Mouse (Mus musculus) intestine, postnatal 0 days (tissue): ENCODE results near the gene Gm28308. TPM values are rescaled to one million over a fixed set of nuclear protein-coding genes. Genes with fewer than 3 reads are reported as not detected.

Experiments
- ATAC-seq: fragments of 200-750 bp; cut with Nextera tagmentation; 2 replicates; pipeline ENCODE4 v1.8.0; 2017; ENCODE audit warnings: mild to moderate bottlenecking, moderate TSS enrichment, moderate library complexity
- H3K27ac ChIP-seq: fragments of 300-500 bp; sonication (generic); 2 replicates; pipeline ENCODE4 v1.5.1; 2014; ENCODE audit warnings: mild to moderate bottlenecking, low read depth, low read length, moderate library complexity
- H3K27me3 ChIP-seq: fragments of 300-500 bp; sonication (generic); replicated peaks from 2 replicates; pipeline ENCODE4 v1.6.1; 2014; ENCODE audit warnings: low read length, mixed read lengths; ENCODE audit not compliant: control insufficient read depth, insufficient read depth
- H3K36me3 ChIP-seq: fragments of 300-500 bp; sonication (generic); 2 replicates; pipeline ENCODE4 v1.6.1; 2014; ENCODE audit warnings: mild to moderate bottlenecking, moderate library complexity; ENCODE audit not compliant: control insufficient read depth, insufficient read depth
- H3K4me1 ChIP-seq: fragments of 300-500 bp; sonication (generic); replicated peaks from 2 replicates; pipeline ENCODE4 v1.6.1; 2014; ENCODE audit warnings: antibody characterized with exemption, low read length, mixed read lengths; ENCODE audit not compliant: control insufficient read depth, insufficient read depth
- H3K4me2 ChIP-seq: fragments of 300-500 bp; sonication (generic); replicated peaks from 2 replicates; pipeline ENCODE4 v1.6.1; 2014; ENCODE audit warnings: low read depth, mild to moderate bottlenecking, moderate library complexity
- H3K4me3 ChIP-seq: fragments of 300-500 bp; sonication (generic); 2 replicates; pipeline ENCODE4 v1.5.1; 2014; ENCODE audit warnings: low read depth, low read length
- H3K9ac ChIP-seq: fragments of 300-500 bp; sonication (generic); 2 replicates; pipeline ENCODE4 v1.6.1; 2014; ENCODE audit warnings: mild to moderate bottlenecking, low read depth, low read length
- H3K9me3 ChIP-seq: fragments of 300-500 bp; sonication (generic); 2 replicates; pipeline ENCODE4 v1.6.1; 2016; ENCODE audit warnings: mixed run types; ENCODE audit not compliant: control insufficient read depth
- CTCF ChIP-seq: sonication (generic); IDR thresholded peaks from 2 replicates; pipeline ENCODE4 v1.5.1; 2016; ENCODE audit warnings: low read depth, mild to moderate bottlenecking, control low read depth, antibody characterized with exemption, moderate library complexity
- WGBS: fragments of 180-500 bp; shearing (Covaris S2); extraction: QIAGEN DNeasy Blood & Tissue Kit; methylation state at CpG from one replicate; pipeline ENCODE4 v1.1.7; 2014; 5-methylcytosine and 5-hydroxymethylcytosine counted together
- polyA plus RNA-seq: library from polyadenylated mRNA; unstranded; fragments of >200 nt; fragmentation: Nextera tagmentation; extraction: Ambion mirVana; gene quantifications from 2 replicates; pipeline ENCODE4 v1.2.1, GENCODE M21; 2015

The Gm28308 gene
- polyA plus RNA-seq, 1 experiment from 2014 or later = not detected

DNA sequence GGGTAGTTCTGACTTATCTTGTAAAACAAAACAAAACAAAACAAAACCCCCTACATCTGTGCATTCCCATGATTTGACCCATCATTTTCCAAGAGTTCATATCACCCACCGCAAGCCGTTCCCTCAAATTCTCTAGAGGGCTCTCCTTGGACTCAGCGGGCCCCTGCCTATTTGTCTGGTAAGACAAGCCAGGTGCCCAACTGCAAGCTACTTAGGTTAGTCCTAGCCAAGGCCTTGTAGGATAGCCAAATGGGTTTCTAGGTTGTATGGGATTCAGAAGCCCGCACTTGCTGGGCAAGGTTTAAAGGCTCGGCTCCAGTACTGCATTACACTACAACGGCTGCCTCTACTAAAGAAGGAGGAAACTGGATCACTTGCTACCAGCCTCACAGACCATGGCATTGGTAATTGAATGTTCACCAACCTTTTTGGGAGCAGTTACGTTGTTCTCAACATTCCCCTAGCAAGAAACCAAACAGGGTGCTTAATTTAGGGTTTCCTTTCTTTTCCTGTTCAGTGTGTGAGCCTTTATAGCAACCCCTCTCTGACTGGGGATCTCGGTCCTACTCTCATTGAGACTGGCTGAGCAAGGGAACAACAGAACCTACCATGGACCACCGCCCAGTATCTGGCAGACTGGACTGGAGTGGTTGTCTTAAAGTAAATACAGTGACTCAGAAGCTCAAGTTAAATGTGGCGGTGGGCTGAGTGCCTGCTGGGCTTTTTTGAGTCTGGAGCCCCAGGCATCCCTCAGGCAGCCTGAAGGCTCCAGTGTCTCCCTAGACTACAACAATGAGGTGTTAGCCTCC, 24.4 kb upstream of the Gm28308 start:
- peak overlapping the region; percentile 11; the same call in 1 of the 2 replicates for H3K4me3 ChIP-seq
- H3K4me1 ChIP-seq = no peaks in the 10 kb centered on the region
- no peak for TF ChIP-seq CTCF
- no peak overlapping the region for H3K27ac ChIP-seq
- no peaks in the 10 kb centered on the region for H3K36me3 ChIP-seq
- H3K4me2 ChIP-seq = peak overlapping the region; percentile 9; the same call in 1 of the 2 replicates
- H3K27me3 ChIP-seq = peaks cover 100% of the 10 kb centered on the region
- WGBS = 17% methylated on average over 10 of the region's 10 CpGs
- no peak for ATAC-seq
- H3K9ac ChIP-seq = no peak overlapping the region
- H3K9me3 ChIP-seq = no peaks in the 10 kb centered on the region

- no peak overlapping the region for H3K9ac ChIP-seq
- H3K4me2 ChIP-seq = no peak overlapping the region
Measured at GRCm38 (mm10) chr6:52236806-52237205, 23.7 kb upstream of the Gm28308 start.

DNA sequence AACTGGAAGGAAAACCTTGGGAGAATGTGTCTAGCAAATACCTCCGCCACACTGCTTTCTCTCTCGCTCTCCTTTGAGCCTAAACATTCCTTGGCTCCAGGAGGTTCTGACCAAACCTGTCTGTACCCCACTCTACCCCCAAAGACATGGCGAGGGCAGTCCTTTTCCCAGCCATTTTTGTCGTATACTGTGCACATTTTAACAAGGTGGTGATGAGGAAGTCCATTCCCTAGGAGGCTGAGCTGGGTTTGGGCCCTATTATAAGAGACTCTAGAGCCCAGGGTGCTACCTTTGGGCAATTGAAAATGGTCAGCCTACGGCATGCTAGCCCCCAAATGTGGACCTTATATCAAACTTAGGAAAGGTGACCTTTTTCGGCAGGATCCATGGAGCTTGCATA, 22.7 kb upstream of the Gm28308 start:
- Histone ChIP-seq H3K9me3 (no peaks in the 10 kb centered on the region), H3K9ac (no peak overlapping the region), H3K4me2 (no peak overlapping the region), H3K4me3 (no peak overlapping the region), H3K27ac (no peak overlapping the region), H3K27me3 (peaks cover 98% of the 10 kb centered on the region), H3K36me3 (no peaks in the 10 kb centered on the region), H3K4me1 (no peaks in the 10 kb centered on the region)
- ATAC-seq = no peak
- TF ChIP-seq CTCF = no peak
- WGBS = 23% methylated on average over 6 of the region's 6 CpGs

More at GRCm38 (mm10) chr6:52236806-52237205, 23.7 kb upstream of the Gm28308 start:
- H3K36me3 ChIP-seq = no peaks in the 10 kb centered on the region
- peak overlapping the region; percentile 11; the same call in 1 of the 2 replicates for H3K4me3 ChIP-seq
- no peaks in the 10 kb centered on the region for H3K9me3 ChIP-seq
- no peak for TF ChIP-seq CTCF
- WGBS = 10% methylated on average over 3 of the region's 3 CpGs
- ATAC-seq = no peak
- no peaks in the 10 kb centered on the region for H3K4me1 ChIP-seq
- peaks cover 100% of the 10 kb centered on the region for H3K27me3 ChIP-seq
- H3K27ac ChIP-seq = no peak overlapping the region

DNA sequence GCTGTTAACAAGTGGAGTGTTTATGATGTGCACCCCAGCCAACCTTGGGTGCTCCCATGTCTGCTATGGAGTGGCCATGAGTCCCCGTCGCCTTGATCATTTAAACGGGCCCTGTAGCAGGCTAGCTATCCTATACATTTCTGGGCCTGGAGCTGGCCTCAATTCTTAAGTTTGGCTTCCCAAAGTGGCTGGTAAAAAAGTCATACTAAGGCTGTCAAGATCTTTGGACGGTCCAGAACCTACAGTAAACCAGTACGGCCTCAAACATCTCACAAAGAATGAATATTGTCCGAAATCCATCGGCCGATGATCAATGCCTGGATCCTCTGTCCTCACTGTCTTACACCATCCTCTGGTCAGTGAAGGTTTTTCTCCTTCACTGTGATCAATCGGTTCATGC, 22.1 kb upstream of the Gm28308 start:
- Histone ChIP-seq H3K4me1 (no peaks in the 10 kb centered on the region), H3K27me3 (peaks cover 98% of the 10 kb centered on the region), H3K4me3 (no peak overlapping the region), H3K9ac (no peak overlapping the region), H3K27ac (no peak overlapping the region), H3K9me3 (no peaks in the 10 kb centered on the region), H3K36me3 (no peaks in the 10 kb centered on the region), H3K4me2 (peak overlapping the region; percentile 37; the same call in 1 of the 2 replicates)
- no peak for ATAC-seq
- 39% methylated on average over 9 of the region's 9 CpGs for WGBS
- no peak for TF ChIP-seq CTCF

DNA sequence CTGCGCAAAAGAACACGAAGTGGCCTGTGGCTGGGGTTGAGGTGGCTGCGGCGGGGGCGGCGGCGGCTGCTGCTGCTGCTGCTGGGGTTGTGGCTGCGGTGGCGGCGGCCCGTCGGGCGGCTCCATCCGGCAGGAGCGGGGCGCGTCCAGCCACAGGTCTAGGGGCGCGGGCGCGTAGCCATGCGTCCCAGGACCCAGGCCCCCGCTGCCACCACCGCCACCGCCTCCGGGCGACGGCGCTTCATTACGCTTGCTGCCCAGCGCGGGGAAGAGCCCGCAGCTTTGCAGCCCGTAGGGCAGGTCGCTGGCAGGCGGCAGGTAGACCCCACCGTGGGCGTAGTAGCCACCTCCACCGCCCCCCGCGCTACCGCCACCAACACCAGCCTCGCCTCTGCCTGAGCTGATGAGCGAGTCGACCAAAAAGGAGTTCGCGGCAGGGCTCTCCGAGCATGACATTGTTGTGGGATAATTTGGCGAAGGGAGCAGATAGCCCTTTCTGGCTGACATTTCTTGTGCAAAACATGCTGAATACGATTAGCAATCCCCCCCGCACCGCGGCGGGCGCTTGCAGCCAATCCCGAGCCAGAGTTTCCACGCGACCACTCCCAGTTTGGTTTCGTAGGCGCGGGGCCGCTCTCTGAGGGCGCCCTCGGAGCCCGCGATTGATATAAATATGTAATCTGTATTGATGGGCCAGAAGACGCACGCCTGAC, 21.4 kb upstream of the Gm28308 start:
- Histone ChIP-seq H3K27me3 (peaks cover 98% of the 10 kb centered on the region), H3K9ac (peak overlapping the region; percentile 8; the same call in 1 of the 2 replicates)
- ATAC-seq = no peak

More for the DNA sequence above, 21.4 kb upstream of the Gm28308 start:
- Histone ChIP-seq H3K27ac (no peak overlapping the region), H3K9me3 (no peaks in the 10 kb centered on the region), H3K4me1 (no peaks in the 10 kb centered on the region), H3K4me2 (peak overlapping the region; percentile 37), H3K36me3 (no peaks in the 10 kb centered on the region), H3K4me3 (peak overlapping the region; percentile 32)
- 3% methylated on average over 57 of the region's 68 CpGs for WGBS
- no peak for TF ChIP-seq CTCF
